In genomic region chr14:105016089-105016846, GRCm38 (mm10) we compare ENCODE assay signal across 12 mouse cellular contexts.
A peak's percentile ranks its signal among the peaks of the same experiment; 100 is the strongest.
DNase-seq lines count a peak whose midpoint lies in the region; ATAC-seq and TF ChIP-seq lines count a peak whose summit lies in the region.
"Had no signal": no experiment of that assay in that cellular context is flagged by ENCODE, and none has a peak within 500 bp of the region (broad histone marks: within the 10 kb centered on the region; RNA-seq: fewer than 3 reads in every experiment).

No protein-coding gene starts in this region.

- H3K27me3 ChIP-seq in kidney, embryonic 15.5 days, result no peaks in the 10 kb centered on the region
- H3K27me3 ChIP-seq in embryonic facial prominence, embryonic 13.5 days, result no peaks in the 10 kb centered on the region
- H3K27me3 ChIP-seq in hindbrain, postnatal 0 days (ENCODE audit: insufficient read depth, low read length), result no peaks in the 10 kb centered on the region
- H3K27me3 ChIP-seq: megakaryocyte, embryonic 14.5 days had no signal

- no peaks in the 10 kb centered on the region for H3K9me3 ChIP-seq in kidney, embryonic 15.5 days (replicated peaks)
- no peaks in the 10 kb centered on the region for H3K9me3 ChIP-seq in embryonic facial prominence, embryonic 13.5 days
- H3K9me3 ChIP-seq in hindbrain, postnatal 0 days (ENCODE audit: low read length), result no peaks in the 10 kb centered on the region

- H3K9ac ChIP-seq in kidney, embryonic 15.5 days, result no peak overlapping the region
- no peak overlapping the region for H3K9ac ChIP-seq in embryonic facial prominence, embryonic 13.5 days
- H3K9ac ChIP-seq in hindbrain, postnatal 0 days (replicated peaks; ENCODE audit: low read length), result no peak overlapping the region

- peaks cover 6% of the 10 kb centered on the region; the same call in 1 of the 2 replicates for H3K4me1 ChIP-seq in kidney, embryonic 15.5 days
- no peaks in the 10 kb centered on the region for H3K4me1 ChIP-seq in embryonic facial prominence, embryonic 13.5 days
- H3K4me1 ChIP-seq in hindbrain, postnatal 0 days (ENCODE audit: insufficient read depth, low read length), result no peaks in the 10 kb centered on the region
- H3K4me1 ChIP-seq: megakaryocyte, embryonic 14.5 days had no signal

- peak; percentile 77 for ATAC-seq in kidney, embryonic 15.5 days (replicated peaks; ENCODE audit: low FRiP score)
- ATAC-seq in embryonic facial prominence, embryonic 13.5 days (ENCODE audit: insufficient number of reproducible peaks, insufficient read depth, low FRiP score, low TSS enrichment, low read depth), result 0 out of 2 replicates have a peak, but pooled peaks have one; percentile 43
- peak; percentile 75 for ATAC-seq in hindbrain, postnatal 0 days
- ATAC-seq: CD4-positive, CD25-positive, alpha-beta regulatory T cell, adult 4 months had no signal

- no peak overlapping the region for H3K4me3 ChIP-seq in kidney, embryonic 15.5 days (replicated peaks)
- no peak overlapping the region for H3K4me3 ChIP-seq in embryonic facial prominence, embryonic 13.5 days
- H3K4me3 ChIP-seq in hindbrain, postnatal 0 days (ENCODE audit: low read length), result peak overlapping the region; percentile 18
- H3K4me3 ChIP-seq: megakaryocyte, embryonic 14.5 days had no signal

- no peaks in the 10 kb centered on the region for H3K36me3 ChIP-seq in kidney, embryonic 15.5 days
- H3K36me3 ChIP-seq in embryonic facial prominence, embryonic 13.5 days, result no peaks in the 10 kb centered on the region
- no peaks in the 10 kb centered on the region for H3K36me3 ChIP-seq in hindbrain, postnatal 0 days (ENCODE audit: insufficient read depth, low read length)

- peak overlapping the region; percentile 34 for H3K4me2 ChIP-seq in kidney, embryonic 15.5 days
- H3K4me2 ChIP-seq in embryonic facial prominence, embryonic 13.5 days, result 0 out of 2 replicates have a peak overlapping the region, but pooled peaks have one; percentile 9
- H3K4me2 ChIP-seq in hindbrain, postnatal 0 days (ENCODE audit: low read depth, low read length), result peak overlapping the region; percentile 46
- H3K4me2 ChIP-seq: liver, embryonic 11.5 days had no signal

- no peak for DNase-seq in kidney, postnatal 14 days
- peak; percentile 64 for DNase-seq in hindbrain, postnatal 0 days (ENCODE audit: low spot score)
- DNase-seq in retina, embryonic 14.5 days (ENCODE audit: low spot score), result peak; percentile 77
- no peak for DNase-seq in left cerebral cortex, adult 8-10 months (ENCODE audit: low spot score in 2 of 2)
- DNase-seq in lung, postnatal 10 days, result no peak
- no peak for DNase-seq in thymus, postnatal 0 days (ENCODE audit: low spot score)
- DNase-seq: heart, postnatal 10 days had no signal

- H3K27ac ChIP-seq in kidney, embryonic 15.5 days, result no peak overlapping the region
- H3K27ac ChIP-seq in embryonic facial prominence, embryonic 13.5 days, result no peak overlapping the region
- no peak overlapping the region for H3K27ac ChIP-seq in hindbrain, postnatal 0 days

- WGBS in kidney, embryonic 15.5 days, result 22% methylated on average over 17 of the region's 17 CpGs
- 36% methylated on average over 17 of the region's 17 CpGs for WGBS in embryonic facial prominence, embryonic 13.5 days
- WGBS in hindbrain, postnatal 0 days, result 14% methylated on average over 17 of the region's 17 CpGs

- peak; percentile 50 for TF ChIP-seq CTCF in hindbrain, postnatal 0 days (IDR thresholded peaks at IDR 0.05; ENCODE audit: low read depth)

Comparison
In these comparisons a context has a peak if more than half of its experiments do, and no peak if none do; other contexts are left out.
1. DNase-seq: peak in hindbrain, postnatal 0 days (single experiment) and retina, embryonic 14.5 days (single experiment); none in kidney, postnatal 14 days (single experiment), left cerebral cortex, adult 8-10 months (0 of 2), lung, postnatal 10 days (single experiment) and thymus, postnatal 0 days (single experiment).
2. Peak in every context shown above with its lines, with median percentiles within 50 percentile points of each other: ATAC-seq and H3K4me2 ChIP-seq.